Mouse (Mus musculus): ENCODE data around the gene Tfip11.

DNA sequence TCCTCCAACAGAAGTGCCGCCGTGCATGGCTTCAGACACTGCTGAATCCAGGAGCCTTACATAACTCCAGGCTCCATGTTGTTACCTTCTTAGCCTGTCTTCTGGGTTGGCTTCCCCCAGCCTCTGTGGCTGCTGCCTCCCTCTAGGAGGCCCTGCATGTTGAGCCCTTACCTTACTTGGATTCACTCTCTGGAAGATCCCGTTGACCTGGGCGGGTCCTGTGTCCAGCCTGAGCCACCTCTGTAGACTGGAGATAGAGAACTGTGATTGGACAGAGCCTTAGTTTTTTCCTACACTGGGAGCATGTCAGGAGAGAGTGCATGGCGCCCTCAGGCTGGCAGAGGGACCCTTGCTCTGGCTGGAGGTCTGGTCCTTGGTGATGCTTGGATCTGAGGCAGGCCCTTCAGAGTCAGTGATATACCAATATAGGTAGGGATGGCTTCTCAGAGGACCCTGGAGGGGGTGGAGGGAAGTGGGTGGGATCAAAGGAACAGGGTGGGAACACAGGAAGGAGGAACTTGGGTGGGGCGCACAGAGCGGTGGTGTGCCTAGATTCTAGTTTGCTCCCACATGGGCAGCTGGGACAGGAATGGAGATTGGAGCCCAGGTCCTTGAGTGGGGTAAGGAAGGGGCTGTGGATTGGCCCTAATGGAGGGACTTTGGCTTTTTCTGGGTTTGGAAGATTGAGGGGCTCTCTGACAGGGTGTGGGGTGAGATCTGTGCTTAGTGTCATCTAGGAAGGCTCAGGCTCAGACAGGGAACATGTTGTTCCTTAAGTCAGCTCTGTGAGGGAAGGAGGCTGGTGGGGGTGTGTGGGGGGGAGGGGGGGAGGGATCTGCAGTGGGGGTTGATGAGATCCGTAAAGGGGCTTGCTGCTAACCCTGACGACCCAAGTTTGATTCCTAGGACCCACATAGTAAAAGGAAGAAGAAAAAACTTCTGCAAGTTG, 37.7 kb upstream of the Tfip11 start:
- no peak for TF ChIP-seq USF1 (IDR thresholded peaks at IDR 0.05; ENCODE audit: low read depth)
- no peak for TF ChIP-seq CTCF (IDR thresholded peaks at IDR 0.05; ENCODE audit: control insufficient read depth, insufficient read depth, insufficient read length)
- no peak for TF ChIP-seq MYOG (IDR thresholded peaks at IDR 0.05; ENCODE audit: control insufficient read depth, extremely low read depth, insufficient read length)
